Mouse (Mus musculus): ENCODE data around the gene Card19. TPM values are rescaled to one million over a fixed set of nuclear protein-coding genes. Genes with fewer than 3 reads are reported as not detected.

Gene Card19
- 131 and 303 TPM in 2 replicates for polyA plus RNA-seq (2012; ENCODE audit: low replicate concordance)

GRCm38 (mm10) chr13:49215504-49216219 is at the start of gene Card19:
TSS of gene Card19 (minus strand) at chr13:49216037.

GRCm38 (mm10) chr13:49248467-49248862 is 32.6 kb upstream of the Card19 start, which contains the start of gene Susd3:
TSS of gene Susd3 (minus strand) at chr13:49248706.

GRCm38 (mm10) chr13:49187288-49188218 is 28.3 kb downstream of the Card19 start, which contains the start of gene Ninj1:
TSS of gene Ninj1 (plus strand) at chr13:49187485.

Other genes starting within 250 kb of the Card19 start
- gene Fam120a, start 248.0 kb downstream of the Card19 start, polyA plus RNA-seq (2012; ENCODE audit: low replicate concordance), result 108 and 140 TPM in 2 replicates
- gene Wnk2, start 68.0 kb downstream of the Card19 start, polyA plus RNA-seq (2012; ENCODE audit: low replicate concordance), result 0.26 TPM in 2 replicates
- 232 and 242 TPM in 2 replicates for gene Ninj1, start 28.6 kb downstream of the Card19 start, polyA plus RNA-seq (2012; ENCODE audit: low replicate concordance)
- 75.9 and 96.2 TPM in 2 replicates for gene Susd3, start 32.7 kb upstream of the Card19 start, polyA plus RNA-seq (2012; ENCODE audit: low replicate concordance)
- 29.7 and 34.1 TPM in 2 replicates for gene Fgd3, start 104.3 kb upstream of the Card19 start, polyA plus RNA-seq (2012; ENCODE audit: low replicate concordance)
- 22.8 and 23.5 TPM in 2 replicates for gene Bicd2, start 125.5 kb upstream of the Card19 start, polyA plus RNA-seq (2012; ENCODE audit: low replicate concordance)
- 0.60 and 1.3 TPM in 2 replicates for gene Ippk, start 205.2 kb upstream of the Card19 start, polyA plus RNA-seq (2012; ENCODE audit: low replicate concordance)

Data from hematopoietic multipotent progenitor cell, adult 10-12 weeks (in vitro differentiated cells).